Mouse (Mus musculus): ENCODE results near the gene Sh3pxd2b. TPM values are rescaled to one million over a fixed set of nuclear protein-coding genes. Genes with fewer than 3 reads are reported as not detected.

Sh3pxd2b gene
- polyA plus RNA-seq, 1 experiment from 2014 or later, result 24.6 TPM

DNA sequence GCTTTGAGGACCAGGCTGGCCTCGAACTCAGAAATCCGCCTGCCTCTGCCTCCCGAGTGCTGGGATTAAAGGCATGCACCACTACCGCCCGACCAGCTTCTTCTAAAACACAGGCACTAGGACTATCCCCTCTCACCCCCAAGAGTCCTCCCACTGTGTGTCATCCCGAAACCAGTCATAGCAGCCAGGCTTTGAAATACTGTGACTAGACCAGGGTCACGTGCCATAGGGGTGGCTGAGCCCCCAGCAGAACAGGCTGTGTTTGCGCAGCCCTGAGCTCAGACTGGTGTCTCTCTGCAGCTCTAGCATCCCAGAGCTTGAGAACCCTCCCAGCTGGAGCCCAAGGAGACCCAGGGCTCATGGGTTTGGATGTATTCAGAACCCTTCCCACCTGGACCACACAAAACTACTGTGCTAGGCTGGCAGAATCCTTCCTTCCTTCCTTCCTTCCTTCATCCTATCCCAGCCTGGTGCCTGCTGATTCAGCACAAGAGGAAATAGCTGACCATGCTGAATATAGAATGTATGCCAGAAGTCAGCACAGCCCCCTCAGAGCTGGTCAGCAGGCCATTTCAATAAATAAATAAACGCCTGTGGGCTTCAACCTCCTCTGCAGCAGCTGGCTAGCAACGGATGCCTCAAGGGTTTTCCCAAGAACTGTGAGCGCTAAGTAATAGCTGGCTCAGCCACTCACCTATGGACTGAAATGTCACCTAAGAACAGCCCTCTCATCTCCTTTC, 62.4 kb downstream of the Sh3pxd2b start:
- Histone ChIP-seq H3K4me2 (replicated peaks) (no peak overlapping the region), H3K36me3 (peaks cover 51% of the 10 kb centered on the region), H3K27me3 (replicated peaks) (no peaks in the 10 kb centered on the region), H3K9me3 (no peaks in the 10 kb centered on the region), H3K4me3 (no peak overlapping the region), H3K9ac (no peak overlapping the region), H3K27ac (no peak overlapping the region), H3K4me1 (peaks cover 9% of the 10 kb centered on the region)
- no peak for ATAC-seq (ENCODE audit: low FRiP score, low read depth)
- WGBS, result 86% methylated on average over 11 of the region's 11 CpGs

DNA sequence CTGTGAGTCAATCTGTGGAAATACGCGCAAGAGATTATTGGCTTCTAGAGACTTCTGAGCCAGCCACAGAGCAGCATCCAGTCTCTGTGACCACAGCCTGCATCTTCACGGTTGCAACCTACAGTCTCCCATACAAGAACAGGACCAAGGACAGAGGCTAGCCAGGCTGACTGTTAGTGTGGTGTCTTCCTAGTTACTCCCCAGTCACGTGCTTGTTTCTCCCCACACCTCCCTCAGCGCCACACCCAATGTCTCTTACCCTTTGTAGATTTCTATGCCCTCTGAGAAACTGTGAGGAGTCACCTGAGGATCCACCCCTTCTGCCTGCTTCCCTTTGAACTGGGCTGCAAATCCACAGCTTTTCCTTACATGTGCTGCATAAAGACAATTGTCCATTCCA, 72.4 kb downstream of the Sh3pxd2b start:
- Histone ChIP-seq H3K27ac (no peak overlapping the region), H3K9ac (no peak overlapping the region), H3K9me3 (no peaks in the 10 kb centered on the region), H3K36me3 (peaks cover 94% of the 10 kb centered on the region), H3K4me3 (no peak overlapping the region), H3K4me2 (replicated peaks) (no peak overlapping the region), H3K27me3 (replicated peaks) (no peaks in the 10 kb centered on the region), H3K4me1 (no peaks in the 10 kb centered on the region)
- WGBS, result 83% methylated on average over 5 of the region's 5 CpGs
- no peak for ATAC-seq (ENCODE audit: low FRiP score, low read depth)

DNA sequence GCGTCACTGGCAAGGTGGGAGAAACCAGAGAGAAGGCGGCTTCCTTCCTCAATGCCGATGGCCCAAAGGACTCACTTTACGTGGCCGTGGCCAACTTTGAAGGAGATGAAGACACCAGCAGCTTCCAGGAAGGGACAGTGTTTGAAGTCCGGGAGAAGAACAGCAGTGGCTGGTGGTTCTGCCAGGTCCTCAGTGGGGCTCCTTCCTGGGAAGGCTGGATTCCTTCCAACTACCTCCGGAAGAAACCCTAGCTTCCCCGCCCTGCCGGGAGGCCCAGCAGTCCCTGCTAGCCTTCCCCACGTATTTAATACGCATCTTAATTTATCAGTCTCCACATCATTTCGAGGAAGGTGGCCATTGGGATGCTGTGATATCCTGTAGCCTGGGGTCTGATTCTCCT, 75.7 kb downstream of the Sh3pxd2b start:
- peaks cover 68% of the 10 kb centered on the region for H3K36me3 ChIP-seq
- H3K4me1 ChIP-seq, result no peaks in the 10 kb centered on the region
- no peak overlapping the region for H3K9ac ChIP-seq
- WGBS, result 92% methylated on average over 12 of the region's 12 CpGs
- H3K9me3 ChIP-seq, result no peaks in the 10 kb centered on the region
- ATAC-seq (ENCODE audit: low FRiP score, low read depth), result no peak
- H3K27me3 ChIP-seq (replicated peaks), result no peaks in the 10 kb centered on the region
- H3K27ac ChIP-seq, result no peak overlapping the region
- no peak overlapping the region for H3K4me2 ChIP-seq (replicated peaks)
- no peak overlapping the region for H3K4me3 ChIP-seq

DNA sequence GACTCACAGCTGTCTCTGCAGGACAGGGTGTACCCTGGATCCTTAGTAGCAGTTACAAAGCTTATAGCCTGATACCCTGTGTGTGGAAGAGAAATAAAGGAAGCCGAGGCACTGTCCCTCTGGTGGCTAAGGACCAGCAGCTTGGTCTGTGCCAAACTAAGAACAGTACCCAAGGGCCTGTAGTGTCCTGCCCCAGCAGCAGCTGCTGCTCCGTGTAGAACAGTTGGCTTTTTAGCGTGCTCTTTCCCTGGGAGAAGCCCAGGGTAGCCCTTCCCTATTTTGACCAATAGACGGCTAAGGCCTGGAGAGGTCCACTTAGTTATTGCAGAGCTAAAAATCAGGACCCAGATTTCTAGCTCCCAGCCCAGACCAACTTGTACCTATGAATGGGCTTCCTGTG, 77.0 kb downstream of the Sh3pxd2b start:
- 89% methylated on average over 4 of the region's 4 CpGs for WGBS
- no peak overlapping the region for H3K9ac ChIP-seq
- no peaks in the 10 kb centered on the region for H3K9me3 ChIP-seq
- no peaks in the 10 kb centered on the region for H3K4me1 ChIP-seq
- H3K27ac ChIP-seq, result no peak overlapping the region
- H3K36me3 ChIP-seq, result peaks cover 61% of the 10 kb centered on the region
- H3K4me3 ChIP-seq, result no peak overlapping the region
- no peak overlapping the region for H3K4me2 ChIP-seq (replicated peaks)
- no peaks in the 10 kb centered on the region for H3K27me3 ChIP-seq (replicated peaks)
- no peak for ATAC-seq (ENCODE audit: low FRiP score, low read depth)

DNA sequence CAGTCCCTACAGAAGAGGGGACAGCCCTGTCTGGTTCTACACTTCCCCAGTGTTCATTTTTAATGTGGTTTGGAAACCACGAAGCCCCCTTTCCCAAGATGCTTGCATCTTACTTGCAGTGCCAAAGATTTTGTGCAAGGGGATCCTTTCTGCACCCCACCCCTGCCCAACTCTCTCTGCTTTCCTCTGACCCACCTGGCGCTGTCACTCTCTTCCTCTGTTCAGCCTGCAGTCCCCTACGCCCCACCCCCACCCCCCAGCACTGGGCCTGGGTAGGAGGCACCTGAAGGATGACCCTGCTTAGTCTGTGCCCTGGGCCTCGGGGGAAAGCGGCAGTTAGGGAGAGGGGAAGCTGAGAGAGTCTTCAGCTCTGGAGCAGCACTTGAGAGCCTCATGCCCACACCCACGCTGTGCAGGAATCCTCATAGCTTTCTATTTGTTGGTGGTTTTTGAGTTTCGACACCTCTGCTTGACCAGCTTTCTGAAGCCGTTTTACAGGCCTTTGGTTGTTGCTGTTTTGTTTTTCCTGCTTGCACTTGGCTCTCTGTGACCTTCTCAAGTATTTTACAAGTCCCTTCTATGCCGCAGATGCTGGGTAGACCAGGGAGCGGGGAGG, 77.5 kb downstream of the Sh3pxd2b start:
- no peak for ATAC-seq (ENCODE audit: low FRiP score, low read depth)
- Histone ChIP-seq H3K27ac (no peak overlapping the region), H3K27me3 (replicated peaks) (no peaks in the 10 kb centered on the region), H3K9me3 (no peaks in the 10 kb centered on the region), H3K4me1 (no peaks in the 10 kb centered on the region), H3K4me3 (no peak overlapping the region), H3K36me3 (peaks cover 55% of the 10 kb centered on the region), H3K4me2 (replicated peaks) (no peak overlapping the region), H3K9ac (no peak overlapping the region)
- WGBS, result 82% methylated on average over 10 of the region's 10 CpGs

DNA sequence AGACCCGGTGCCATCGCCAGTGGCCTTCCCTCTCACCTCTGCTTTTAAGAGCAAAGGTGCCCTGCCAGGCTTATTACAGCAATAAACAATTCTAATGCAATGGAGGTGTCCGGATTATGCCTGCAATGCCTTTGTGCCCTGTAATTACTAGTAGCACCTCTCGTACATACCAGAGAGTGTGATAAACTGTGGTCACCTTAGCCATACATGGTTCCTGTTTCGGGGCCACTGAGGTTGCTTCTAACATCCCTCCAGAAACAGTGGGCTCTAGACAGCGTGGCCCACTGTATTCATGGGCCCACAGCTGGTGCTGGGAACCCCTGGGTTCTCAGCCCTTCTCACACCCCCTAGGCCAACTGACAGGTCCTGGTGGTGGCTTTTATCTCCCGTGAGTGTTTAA, 79.9 kb downstream of the Sh3pxd2b start:
- 60% methylated on average over 7 of the region's 7 CpGs for WGBS
- H3K36me3 ChIP-seq, result peaks cover 32% of the 10 kb centered on the region
- H3K9me3 ChIP-seq, result no peaks in the 10 kb centered on the region
- no peaks in the 10 kb centered on the region for H3K27me3 ChIP-seq (replicated peaks)
- ATAC-seq (ENCODE audit: low FRiP score, low read depth), result no peak
- no peak overlapping the region for H3K4me3 ChIP-seq
- no peak overlapping the region for H3K4me2 ChIP-seq (replicated peaks)
- H3K27ac ChIP-seq, result no peak overlapping the region
- no peaks in the 10 kb centered on the region for H3K4me1 ChIP-seq
- no peak overlapping the region for H3K9ac ChIP-seq

DNA sequence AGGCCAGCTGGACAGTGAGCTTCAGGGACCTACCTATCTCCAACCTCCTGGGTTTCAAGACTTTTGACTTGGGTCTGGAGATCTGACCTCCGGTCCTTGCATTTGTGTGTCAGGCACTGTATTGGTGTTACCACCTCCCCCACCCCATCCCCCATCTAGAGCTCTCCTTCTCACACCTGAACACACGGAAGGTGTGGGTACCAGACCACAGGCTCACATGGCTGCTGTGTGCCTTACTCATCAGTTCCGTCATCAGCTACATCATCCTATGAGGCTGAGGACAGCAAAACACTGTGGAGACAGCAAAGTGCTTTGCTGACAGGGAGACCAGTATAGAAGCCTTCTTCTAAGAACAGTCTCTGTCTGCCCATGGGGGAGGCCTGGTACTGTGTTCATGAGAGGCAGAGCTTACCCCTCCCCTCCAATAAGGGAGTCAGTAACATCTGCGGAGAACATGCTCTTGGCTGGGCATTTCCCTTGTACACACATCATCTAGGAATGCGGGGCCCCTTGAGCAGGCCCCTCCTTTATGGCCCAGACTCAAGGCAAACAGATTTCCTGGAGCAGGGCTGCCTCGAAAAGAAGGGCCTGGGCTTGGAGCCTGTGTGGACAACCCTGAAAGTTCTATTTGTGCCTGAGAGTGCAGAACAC, 87.9 kb downstream of the Sh3pxd2b start:
- Histone ChIP-seq H3K4me2 (replicated peaks) (no peak overlapping the region), H3K9ac (no peak overlapping the region), H3K36me3 (no peaks in the 10 kb centered on the region), H3K9me3 (no peaks in the 10 kb centered on the region), H3K27ac (no peak overlapping the region), H3K27me3 (replicated peaks) (no peaks in the 10 kb centered on the region), H3K4me3 (no peak overlapping the region), H3K4me1 (no peaks in the 10 kb centered on the region)
- ATAC-seq (ENCODE audit: low FRiP score, low read depth), result no peak
- WGBS, result 68% methylated on average over 6 of the region's 6 CpGs

DNA sequence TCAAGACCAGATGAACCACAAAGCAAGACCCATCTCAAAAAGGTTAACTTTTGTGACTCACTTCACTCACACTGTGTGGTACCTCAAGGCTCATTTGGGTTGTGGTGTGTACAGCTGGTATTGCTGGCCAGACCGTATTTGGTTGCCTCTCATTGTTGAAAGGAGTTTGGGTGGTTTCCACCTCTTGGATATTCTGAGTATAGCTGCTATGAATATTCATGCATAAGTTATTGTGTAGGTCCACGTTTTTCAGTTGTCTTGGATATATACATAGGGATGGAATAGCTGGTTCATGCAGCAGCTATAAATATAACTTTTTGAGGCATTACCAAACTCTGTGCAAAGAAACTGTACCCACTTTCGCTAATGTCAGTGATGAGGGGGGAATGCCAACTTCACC, 95.0 kb downstream of the Sh3pxd2b start:
- no peaks in the 10 kb centered on the region for H3K27me3 ChIP-seq (replicated peaks)
- no peak overlapping the region for H3K4me2 ChIP-seq (replicated peaks)
- no peak overlapping the region for H3K4me3 ChIP-seq
- no peaks in the 10 kb centered on the region for H3K36me3 ChIP-seq
- H3K9me3 ChIP-seq, result no peaks in the 10 kb centered on the region
- no peaks in the 10 kb centered on the region for H3K4me1 ChIP-seq
- no peak overlapping the region for H3K27ac ChIP-seq
- no peak overlapping the region for H3K9ac ChIP-seq
- 76% methylated on average over 3 of the region's 3 CpGs for WGBS
- ATAC-seq (ENCODE audit: low FRiP score, low read depth), result no peak

DNA sequence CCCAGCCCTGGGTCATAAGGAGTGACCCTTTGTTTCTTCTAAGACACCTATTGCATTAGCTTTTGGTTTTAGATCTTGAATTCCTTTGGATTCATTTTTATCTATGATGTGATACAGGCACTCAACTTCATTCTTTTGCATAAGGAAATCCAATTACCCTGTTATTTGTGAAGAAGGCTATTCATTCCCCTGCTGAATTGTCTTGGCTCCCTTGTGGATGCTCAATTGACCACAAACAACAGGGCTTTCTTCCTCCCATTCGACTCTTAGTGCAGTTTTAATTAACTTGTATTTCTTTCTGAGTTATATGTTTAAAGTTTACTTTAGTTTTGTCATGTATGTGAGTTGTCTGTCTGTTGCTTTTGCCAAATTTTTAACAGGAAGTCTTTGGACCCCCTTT, 96.6 kb downstream of the Sh3pxd2b start:
- no peak overlapping the region for H3K4me3 ChIP-seq

DNA sequence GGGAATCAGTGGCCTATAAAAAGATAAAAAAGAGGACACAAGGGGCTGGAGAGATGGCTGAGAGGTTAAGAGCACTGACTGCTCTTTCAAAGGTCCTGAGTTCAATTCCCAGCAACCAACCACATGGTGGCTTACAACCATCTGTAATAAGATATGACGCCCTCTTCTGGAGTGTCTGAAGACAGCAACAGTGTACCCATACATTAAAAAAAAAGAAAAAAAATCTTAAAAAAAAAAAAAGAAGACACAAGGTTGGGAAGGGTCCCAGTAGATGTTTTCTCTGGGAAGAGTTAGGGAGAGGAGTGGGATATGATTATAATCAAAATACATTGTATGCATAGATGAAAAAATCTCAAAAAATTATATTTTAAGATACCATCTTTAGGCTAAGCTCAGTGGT, 97.5 kb downstream of the Sh3pxd2b start:
- no peak for ATAC-seq (ENCODE audit: low FRiP score, low read depth)
- no peak overlapping the region for H3K4me3 ChIP-seq
- H3K27ac ChIP-seq, result no peak overlapping the region
- H3K4me1 ChIP-seq, result no peaks in the 10 kb centered on the region
- no peaks in the 10 kb centered on the region for H3K36me3 ChIP-seq
- no peaks in the 10 kb centered on the region for H3K9me3 ChIP-seq
- H3K4me2 ChIP-seq (replicated peaks), result no peak overlapping the region
- no peak overlapping the region for H3K9ac ChIP-seq
- H3K27me3 ChIP-seq (replicated peaks), result no peaks in the 10 kb centered on the region
- 73% methylated on average over 1 of the region's 1 CpGs for WGBS

More for the DNA sequence above, 96.6 kb downstream of the Sh3pxd2b start:
- Histone ChIP-seq H3K4me2 (replicated peaks) (no peak overlapping the region), H3K27me3 (replicated peaks) (no peaks in the 10 kb centered on the region), H3K27ac (no peak overlapping the region), H3K4me1 (no peaks in the 10 kb centered on the region), H3K9ac (no peak overlapping the region), H3K36me3 (no peaks in the 10 kb centered on the region), H3K9me3 (no peaks in the 10 kb centered on the region)
- 14% methylated on average over 1 of the region's 1 CpGs for WGBS
- no peak for ATAC-seq (ENCODE audit: low FRiP score, low read depth)

DNA sequence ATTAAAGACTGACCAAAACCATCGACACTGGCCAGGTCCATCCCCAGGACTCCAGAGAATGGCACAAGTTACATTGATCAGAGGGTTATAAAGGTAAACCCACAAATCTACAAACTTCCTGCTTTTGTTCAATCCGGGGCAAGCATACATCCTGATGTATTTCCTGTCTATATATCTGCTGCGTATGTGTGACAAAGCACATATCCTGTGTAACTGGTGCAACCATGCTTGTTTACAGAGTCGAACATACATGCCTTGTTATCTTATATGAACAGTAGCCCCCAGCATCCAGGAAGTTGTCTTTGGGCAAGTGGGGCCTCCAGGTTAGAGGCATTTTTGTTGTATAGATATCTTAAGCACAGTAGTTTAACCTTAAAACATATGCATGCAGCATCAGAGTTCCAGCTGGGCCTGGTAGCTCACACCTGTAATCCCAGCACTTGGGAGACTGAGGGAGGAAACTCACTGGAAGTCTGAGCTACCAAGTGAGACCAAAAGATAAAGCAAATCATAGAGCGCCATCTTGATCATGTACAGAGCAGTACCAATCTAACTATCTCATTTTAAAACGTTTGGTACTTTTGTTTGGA, 98.1 kb downstream of the Sh3pxd2b start:
- Histone ChIP-seq H3K4me1 (no peaks in the 10 kb centered on the region), H3K27ac (no peak overlapping the region), H3K4me3 (no peak overlapping the region), H3K9ac (no peak overlapping the region), H3K27me3 (replicated peaks) (no peaks in the 10 kb centered on the region), H3K9me3 (no peaks in the 10 kb centered on the region), H3K4me2 (replicated peaks) (no peak overlapping the region), H3K36me3 (no peaks in the 10 kb centered on the region)
- ATAC-seq (ENCODE audit: low FRiP score, low read depth), result no peak
- 83% methylated on average over 6 of the region's 6 CpGs for WGBS

DNA sequence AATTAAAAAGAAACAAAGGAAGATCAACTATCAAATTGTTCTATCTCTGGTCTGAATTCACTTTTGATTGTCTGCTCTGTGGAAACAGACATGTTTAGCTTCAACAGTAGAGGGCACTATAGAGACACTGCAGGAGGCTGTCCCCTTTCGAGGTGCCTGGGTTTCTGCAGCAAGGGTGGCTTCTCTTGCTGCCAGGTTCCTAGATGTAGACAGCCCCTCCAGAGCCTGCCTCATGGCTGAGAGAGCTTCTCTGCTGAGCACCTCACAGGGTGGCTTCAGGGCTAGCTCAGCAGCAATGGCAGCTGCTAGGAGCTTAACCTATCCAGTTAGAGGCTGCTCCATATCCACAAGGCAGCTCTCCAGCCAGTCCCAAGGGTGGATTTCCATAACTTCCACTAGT, 102.6 kb downstream of the Sh3pxd2b start:
- ATAC-seq (ENCODE audit: low FRiP score, low read depth), result no peak
- H3K27me3 ChIP-seq (replicated peaks), result no peaks in the 10 kb centered on the region
- H3K4me1 ChIP-seq, result no peaks in the 10 kb centered on the region
- H3K4me2 ChIP-seq (replicated peaks), result no peak overlapping the region
- H3K4me3 ChIP-seq, result no peak overlapping the region
- 0% methylated on average over 1 of the region's 1 CpGs for WGBS
- H3K9me3 ChIP-seq, result no peaks in the 10 kb centered on the region
- H3K9ac ChIP-seq, result no peak overlapping the region
- no peaks in the 10 kb centered on the region for H3K36me3 ChIP-seq
- H3K27ac ChIP-seq, result no peak overlapping the region
